Mouse (Mus musculus) neutrophil, adult 5-6 weeks (primary cell): ENCODE measurements around the gene Arhgef18. TPM values are rescaled to one million over a fixed set of nuclear protein-coding genes. Genes with fewer than 3 reads are reported as not detected.
A peak's percentile ranks its signal among the peaks of the same experiment; 100 is the strongest.

Source experiments
- ATAC-seq: fragments of 151-379, 151-347 bp; 2 replicates; pipeline ENCODE4 v1.8.0; 2017; ENCODE audit warnings: mild to moderate bottlenecking, moderate TSS enrichment; ENCODE audit not compliant: insufficient number of reproducible peaks, poor library complexity, low FRiP score, severe bottlenecking; ENCODE audit errors: extremely low read depth
- total RNA-seq: library from RNA; stranded (forward); fragments of 200-1000 nt; gene quantifications from 2 replicates; pipeline ENCODE4 v1.2.3, GENCODE M21; 2017

Arhgef18 gene
- total RNA-seq, 1 experiment from 2014 or later = 187 TPM

- ATAC-seq = peak; percentile 40
These were observed 100.4 kb downstream of the Arhgef18 start, which contains the start of gene Zfp358 for GRCm38 (mm10) chr8:3492901-3493844. TSS of gene Zfp358 (plus strand) at chr8:3493138.

- ATAC-seq = no peak
These were observed 101.0 kb downstream of the Arhgef18 start for GRCm38 (mm10) chr8:3493845-3494208.

- no peak for ATAC-seq
These were observed 103.0 kb downstream of the Arhgef18 start for GRCm38 (mm10) chr8:3495578-3496427.

DNA sequence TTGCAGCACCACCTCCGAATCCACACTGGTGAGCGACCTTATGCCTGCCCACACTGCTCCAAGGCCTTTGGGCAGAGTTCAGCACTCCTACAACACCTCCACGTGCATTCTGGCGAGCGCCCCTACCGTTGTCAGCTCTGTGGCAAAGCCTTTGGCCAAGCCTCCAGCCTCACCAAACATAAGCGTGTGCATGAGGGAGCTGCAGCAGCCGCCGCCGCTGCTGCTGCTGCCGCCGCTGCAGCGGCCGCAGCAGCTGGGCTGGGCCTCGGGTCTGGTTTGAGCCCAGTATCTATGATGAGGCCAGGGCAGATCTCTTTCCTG, 103.6 kb downstream of the Arhgef18 start:
- no peak for ATAC-seq

- no peak for ATAC-seq
These were observed 105.8 kb downstream of the Arhgef18 start for GRCm38 (mm10) chr8:3498583-3498982.

- no peak for ATAC-seq
These were observed 106.9 kb downstream of the Arhgef18 start for GRCm38 (mm10) chr8:3499751-3500150.

DNA sequence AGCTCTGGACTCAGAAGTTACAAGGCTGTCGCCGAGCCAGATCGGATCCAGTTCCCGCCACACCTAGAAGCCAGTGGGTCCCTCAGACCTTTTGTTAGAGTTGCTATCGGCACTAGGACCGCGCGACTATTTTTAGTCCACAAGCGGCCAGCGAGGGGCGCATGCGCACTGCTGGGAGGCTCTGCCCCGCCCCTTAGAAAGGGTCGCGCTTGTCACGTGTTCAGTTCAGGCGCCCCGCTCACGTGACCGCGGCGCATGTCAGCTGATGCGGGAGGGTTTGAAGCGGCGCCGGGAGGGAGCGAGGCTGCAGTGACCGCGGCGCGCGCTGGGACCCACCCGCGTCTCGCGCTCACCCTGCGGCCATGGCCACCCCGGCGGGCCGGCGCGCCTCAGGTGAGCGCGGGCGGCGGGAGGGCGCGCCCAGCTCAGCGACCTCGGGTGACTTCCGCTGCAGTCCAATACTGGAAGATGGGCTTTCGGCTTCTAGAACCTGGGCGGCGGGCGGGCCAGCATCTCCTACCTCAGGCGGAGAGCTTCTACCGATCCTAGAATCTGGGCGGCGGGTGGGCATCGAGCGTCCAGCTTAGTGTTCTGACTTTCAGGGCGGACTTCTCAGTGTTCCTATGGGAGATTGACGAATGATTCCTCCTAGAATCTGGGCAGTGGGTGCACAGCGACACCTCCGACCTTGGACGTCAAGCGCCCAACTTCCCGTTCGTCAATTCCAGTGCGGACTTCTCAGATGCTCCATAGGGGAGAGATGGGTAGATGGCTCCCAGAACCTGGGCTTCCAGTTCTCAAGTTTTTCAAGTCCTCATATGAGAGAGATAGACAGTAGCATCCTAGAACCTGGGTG, 107.7 kb downstream of the Arhgef18 start, which contains the start of gene Mcoln1:
Gene Mcoln1, plus strand, starts transcription at position 223 of the 856 bp plus-strand sequence.
- peak; percentile 67 for ATAC-seq

- ATAC-seq = no peak
These were observed 109.4 kb downstream of the Arhgef18 start for GRCm38 (mm10) chr8:3502217-3502616.

Other genes starting within 250 kb of the Arhgef18 start
- gene Insr, start 113.4 kb upstream of the Arhgef18 start, total RNA-seq = 28.7 and 32.2 TPM in 2 replicates
- 140 and 151 TPM in 2 replicates for gene A430078G23Rik, start 39.6 kb upstream of the Arhgef18 start, total RNA-seq
- gene Pex11g, start 74.7 kb downstream of the Arhgef18 start, total RNA-seq = 1.0 and 3.7 TPM in 2 replicates
- gene Tex45, start 77.9 kb downstream of the Arhgef18 start, total RNA-seq = 0.61 TPM in 1 of 2 replicates, not detected in the other
- 3.6 and 4.1 TPM in 2 replicates for gene Zfp358, start 100.1 kb downstream of the Arhgef18 start, total RNA-seq
- 80.5 and 83.9 TPM in 2 replicates for gene Mcoln1, start 107.5 kb downstream of the Arhgef18 start, total RNA-seq
- 46.8 and 48.6 TPM in 2 replicates for gene Pnpla6, start 122.4 kb downstream of the Arhgef18 start, total RNA-seq
- not detected in 2 replicates for gene C330021F23Rik, start 175.0 kb downstream of the Arhgef18 start, total RNA-seq
- gene Camsap3, start 194.3 kb downstream of the Arhgef18 start, total RNA-seq = not detected in 2 replicates
- gene Xab2, start 228.3 kb downstream of the Arhgef18 start, total RNA-seq = 70.3 and 73.1 TPM in 2 replicates
- 153 and 163 TPM in 2 replicates for gene Pet100, start 228.5 kb downstream of the Arhgef18 start, total RNA-seq
- 0.86 TPM in 1 of 2 replicates, not detected in the other for gene Pcp2, start 232.5 kb downstream of the Arhgef18 start, total RNA-seq
- gene Stxbp2, start 237.9 kb downstream of the Arhgef18 start, total RNA-seq = 223 and 277 TPM in 2 replicates